In genomic region chr2:115775488-115776217, GRCm38 (mm10) we compare ENCODE assay signal across 14 mouse cellular contexts.
DNase-seq lines count a peak whose midpoint lies in the region; ATAC-seq and TF ChIP-seq lines count a peak whose summit lies in the region.
"Had no signal": no experiment of that assay in that cellular context is flagged by ENCODE, and none has a peak within 500 bp of the region (broad histone marks: within the 10 kb centered on the region; RNA-seq: fewer than 3 reads in every experiment).

No protein-coding gene starts in this region.

- TF ChIP-seq CTCF in heart, postnatal 0 days (IDR thresholded peaks at IDR 0.05; ENCODE audit: low read depth) = no peak

- H3K36me3 ChIP-seq in heart, postnatal 0 days (replicated peaks; ENCODE audit: control insufficient read depth, insufficient read depth, low read length) = no peaks in the 10 kb centered on the region
- H3K36me3 ChIP-seq: neural tube, embryonic 12.5 days had no signal

- no peaks in the 10 kb centered on the region for H3K9me3 ChIP-seq in heart, postnatal 0 days (replicated peaks; ENCODE audit: control insufficient read depth, low read length)
- H3K9me3 ChIP-seq: forebrain, embryonic 13.5 days; neural tube, embryonic 12.5 days had no signal

- DNase-seq in heart, postnatal 0 days (ENCODE audit: low spot score) = no peak
- DNase-seq in heart, adult 18-20 months = no peak
- peak; percentile 74 for DNase-seq in kidney, adult 9 months
- no peak for DNase-seq in urinary bladder, postnatal 10 days (ENCODE audit: low spot score)
- no peak for DNase-seq in yolk sac, embryonic 10.5 days (ENCODE audit: low spot score)
- DNase-seq in right cerebral cortex, postnatal 10 days (ENCODE audit: low spot score in 2 of 2) = no peak
- DNase-seq: cerebellum, adult 11 months; gastrocnemius, postnatal 36 days; left cerebral cortex, postnatal 4 days; right cerebral cortex, postnatal 14 days had no signal

- no peak for TF ChIP-seq EP300 in heart, postnatal 0 days (IDR thresholded peaks at IDR 0.05; ENCODE audit: low read depth)

- peak overlapping the region; percentile 20 for H3K27ac ChIP-seq in heart, postnatal 0 days (ENCODE audit: low read depth)
- H3K27ac ChIP-seq: forebrain, embryonic 13.5 days; neural tube, embryonic 12.5 days had no signal

- no peak overlapping the region for H3K4me2 ChIP-seq in heart, postnatal 0 days (ENCODE audit: low read depth, low read length)
- H3K4me2 ChIP-seq: forebrain, embryonic 13.5 days; neural tube, embryonic 12.5 days had no signal

- 55% methylated on average over 8 of the region's 8 CpGs for WGBS in heart, postnatal 0 days

- H3K9ac ChIP-seq in heart, postnatal 0 days (replicated peaks; ENCODE audit: low read depth, low read length) = no peak overlapping the region
- H3K9ac ChIP-seq: forebrain, embryonic 13.5 days; neural tube, embryonic 12.5 days had no signal

- H3K4me1 ChIP-seq in heart, postnatal 0 days (ENCODE audit: control insufficient read depth, insufficient read depth) = peaks cover 16% of the 10 kb centered on the region
- H3K4me1 ChIP-seq: forebrain, embryonic 13.5 days; neural tube, embryonic 12.5 days had no signal

- H3K4me3 ChIP-seq in heart, postnatal 0 days (ENCODE audit: low read depth, low read length) = no peak overlapping the region
- H3K4me3 ChIP-seq: forebrain, embryonic 13.5 days; neural tube, embryonic 12.5 days had no signal

- no peaks in the 10 kb centered on the region for H3K27me3 ChIP-seq in heart, postnatal 0 days (ENCODE audit: control insufficient read depth, insufficient read depth, low read length)
- H3K27me3 ChIP-seq: forebrain, embryonic 13.5 days; neural tube, embryonic 12.5 days had no signal

- ATAC-seq in heart, postnatal 0 days (ENCODE audit: insufficient read depth, low read depth) = no peak
- peak; percentile 52 for ATAC-seq in activated CD4-positive, CD25-positive, alpha-beta regulatory T cell, adult 4 months
- peak; percentile 66 for ATAC-seq in megakaryocyte, adult 5-6 weeks (ENCODE audit: poor library complexity, severe bottlenecking)
- ATAC-seq: forebrain, embryonic 13.5 days had no signal
